Mouse (Mus musculus) intestine, embryonic 14.5 days (tissue): ENCODE data around the gene Fut2. TPM values are rescaled to one million over a fixed set of nuclear protein-coding genes. Genes with fewer than 3 reads are reported as not detected.
"Not testable (repeated sequence)": the region's sequence is repeated elsewhere in the genome, so short reads cannot be mapped to it uniquely, and the experiment has no call there.

Experiments
- ATAC-seq: fragments of 200-750 bp; cut with Nextera tagmentation; replicated peaks from 2 replicates; pipeline ENCODE4 v1.8.0; 2017; ENCODE audit warnings: low read depth, moderate number of reproducible peaks, moderate TSS enrichment, moderate library complexity; ENCODE audit not compliant: low FRiP score, low TSS enrichment
- DNase-seq: peaks from one replicate; pipeline ENCODE4 v3.0.0-alpha.2; 2018; ENCODE audit warnings: low spot score
- H3K27ac ChIP-seq: fragments of 300-500 bp; sonication (generic); 2 replicates; pipeline ENCODE4 v1.5.1; 2014; ENCODE audit warnings: low read depth, mild to moderate bottlenecking, control low read depth
- H3K27me3 ChIP-seq: fragments of 300-500 bp; sonication (generic); replicated peaks from 2 replicates; pipeline ENCODE4 v1.6.1; 2014; ENCODE audit warnings: low read length, control low read depth; ENCODE audit not compliant: control insufficient read depth, insufficient read depth
- H3K36me3 ChIP-seq: fragments of 300-500 bp; sonication (generic); 2 replicates; pipeline ENCODE4 v1.6.1; 2014; ENCODE audit warnings: low read length, control low read depth; ENCODE audit not compliant: control insufficient read depth, insufficient read depth
- H3K4me1 ChIP-seq: fragments of 300-500 bp; sonication (generic); replicated peaks from 2 replicates; pipeline ENCODE4 v1.6.1; 2014; ENCODE audit warnings: low read length, control low read depth, mixed read lengths; ENCODE audit not compliant: control insufficient read depth, insufficient read depth
- H3K4me2 ChIP-seq: fragments of 300-500 bp; sonication (generic); 2 replicates; pipeline ENCODE4 v1.6.1; 2014; ENCODE audit warnings: low read length
- H3K4me3 ChIP-seq: fragments of 300-500 bp; sonication (generic); 2 replicates; pipeline ENCODE4 v1.5.1; 2014; ENCODE audit warnings: low read depth, low read length, control low read depth, mixed read lengths
- H3K9ac ChIP-seq: fragments of 300-500 bp; sonication (generic); 2 replicates; pipeline ENCODE4 v1.6.1; 2014; ENCODE audit warnings: mild to moderate bottlenecking, low read length
- H3K9me3 ChIP-seq: fragments of 300-500 bp; sonication (generic); 2 replicates; pipeline ENCODE4 v1.6.1; 2016; ENCODE audit warnings: low read length, control low read depth; ENCODE audit not compliant: control insufficient read depth
- WGBS: fragments of 180-500 bp; shearing (Covaris S2); extraction: QIAGEN DNeasy Blood & Tissue Kit; methylation state at CpG from one replicate; pipeline ENCODE4 v1.1.7; 2014; 5-methylcytosine and 5-hydroxymethylcytosine counted together
- polyA plus RNA-seq: library from polyadenylated mRNA; unstranded; fragments of >200 nt; fragmentation: Nextera tagmentation; extraction: Ambion mirVana; gene quantifications from 2 replicates; pipeline ENCODE4 v1.2.1, GENCODE M21; 2014

Gene Fut2
- polyA plus RNA-seq, 1 experiment from 2014 or later, result 7.9 TPM

DNA sequence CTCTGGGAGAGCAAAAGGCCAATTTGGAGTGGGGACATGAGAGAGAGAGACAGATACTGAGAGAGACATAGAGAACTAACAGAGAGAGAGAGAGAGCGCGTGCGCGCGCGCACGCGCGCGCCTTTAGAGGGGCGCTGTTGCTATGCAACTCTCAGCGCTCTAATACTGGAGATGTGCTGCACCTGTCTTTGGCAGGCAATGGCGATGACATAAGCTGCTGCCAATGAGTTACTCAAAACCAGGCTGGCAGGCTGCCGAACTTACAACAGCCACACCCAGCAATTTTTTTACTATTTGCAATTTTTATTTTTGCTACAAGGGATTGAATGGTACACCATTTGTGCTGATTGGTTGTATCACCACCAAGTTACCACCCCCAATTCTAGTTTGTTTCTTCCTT lies 1.6 kb upstream of the Fut2 start:
- Histone ChIP-seq H3K27me3 (no peaks in the 10 kb centered on the region), H3K27ac (no peak overlapping the region), H3K4me1 (peaks cover 10% of the 10 kb centered on the region; the same call in 1 of the 2 replicates), H3K4me3 (no peak overlapping the region), H3K9me3 (no peaks in the 10 kb centered on the region), H3K9ac (no peak overlapping the region), H3K36me3 (no peaks in the 10 kb centered on the region), H3K4me2 (no peak overlapping the region)
- ATAC-seq, result no peak
- WGBS, result 73% methylated on average over 14 of the region's 14 CpGs
- no peak for DNase-seq

DNA sequence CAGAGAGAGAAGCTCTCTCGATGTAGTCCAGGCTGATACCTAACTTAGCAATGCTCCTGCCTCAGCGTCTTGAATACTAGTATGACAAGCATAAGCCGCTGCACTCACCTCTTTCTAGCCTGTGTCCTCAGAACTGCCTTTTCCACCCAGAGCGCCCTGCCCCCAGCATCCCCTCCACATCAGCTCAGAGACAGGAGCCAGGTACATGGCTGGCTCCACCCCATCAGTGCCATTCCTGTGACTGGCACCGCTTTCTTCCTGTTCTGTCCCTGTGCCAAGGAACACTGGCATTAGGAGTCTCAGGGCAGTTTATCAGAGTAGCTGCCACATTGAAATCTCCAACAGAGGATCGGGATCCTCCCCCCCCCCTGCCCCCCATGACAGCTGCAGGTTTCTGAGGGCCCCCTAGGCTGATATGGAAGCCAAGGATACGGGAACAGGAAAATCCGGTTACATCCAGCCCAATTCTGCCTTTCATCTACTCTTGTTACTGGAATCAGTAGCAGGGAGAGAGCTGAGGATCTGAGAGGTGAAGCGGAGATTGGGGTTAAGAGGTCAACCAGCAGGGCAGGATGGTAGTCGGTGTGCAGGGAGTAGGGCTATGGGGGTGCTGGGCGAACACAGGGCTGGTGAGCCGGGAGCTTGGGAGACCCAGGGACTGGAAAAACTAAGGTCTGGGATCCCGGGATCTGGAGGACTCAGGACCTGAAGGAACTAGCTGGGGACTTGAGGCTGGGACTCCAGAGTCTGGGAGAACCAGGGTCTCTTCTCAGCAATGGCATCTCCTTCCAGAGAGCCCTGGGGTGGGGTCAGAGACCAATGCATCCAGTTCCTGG lies 673 bp downstream of the Fut2 start:
- no peak overlapping the region for H3K27ac ChIP-seq
- H3K9me3 ChIP-seq, result no peaks in the 10 kb centered on the region
- DNase-seq (peak; percentile 56), ATAC-seq (no peak)
- H3K4me1 ChIP-seq, result peaks cover 10% of the 10 kb centered on the region; the same call in 1 of the 2 replicates
- no peak overlapping the region for H3K9ac ChIP-seq
- no peak overlapping the region; the same call in 1 of the 2 replicates for H3K4me3 ChIP-seq
- H3K4me2 ChIP-seq, result peak overlapping the region; percentile 34
- no peaks in the 10 kb centered on the region for H3K27me3 ChIP-seq
- no peaks in the 10 kb centered on the region for H3K36me3 ChIP-seq
- WGBS, result 42% methylated on average over 13 of the region's 13 CpGs

DNA sequence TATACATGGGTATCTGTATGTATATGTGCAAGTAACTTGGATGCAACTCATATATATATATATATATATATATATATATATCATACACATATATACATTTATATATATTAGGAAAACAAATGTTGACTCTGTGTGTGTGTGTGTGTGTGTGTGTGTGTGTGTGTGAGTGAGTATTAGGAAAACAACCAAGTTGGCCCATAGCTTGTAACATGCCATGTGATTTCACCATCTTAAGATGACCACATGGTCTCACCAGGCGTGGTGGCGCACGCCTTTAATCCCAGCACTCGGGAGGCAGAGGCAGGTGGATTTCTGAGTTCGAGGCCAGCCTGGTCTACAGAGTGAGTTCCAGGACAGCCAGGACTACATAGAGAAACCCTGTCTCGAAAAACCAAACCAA lies 4.5 kb downstream of the Fut2 start:
- H3K4me2 ChIP-seq, H3K9me3 ChIP-seq, H3K27me3 ChIP-seq, H3K9ac ChIP-seq, H3K4me1 ChIP-seq, H3K4me3 ChIP-seq, H3K36me3 ChIP-seq, DNase-seq, ATAC-seq, H3K27ac ChIP-seq: not testable (repeated sequence)
- 91% methylated on average over 6 of the region's 6 CpGs for WGBS

GRCm38 (mm10) chr7:45660746-45661478 lies 5.3 kb downstream of the Fut2 start:
- DNase-seq, result no peak
- Histone ChIP-seq H3K36me3 (no peaks in the 10 kb centered on the region), H3K4me1 (peaks cover 6% of the 10 kb centered on the region; the same call in 1 of the 2 replicates), H3K4me3 (no peak overlapping the region), H3K27ac (no peak overlapping the region), H3K9me3 (no peaks in the 10 kb centered on the region), H3K27me3 (no peaks in the 10 kb centered on the region), H3K4me2 (no peak overlapping the region), H3K9ac (no peak overlapping the region)
- ATAC-seq, result no peak
- WGBS, result 80% methylated on average over 11 of the region's 11 CpGs

- ATAC-seq, result peak; percentile 65
- no peak overlapping the region for H3K4me3 ChIP-seq
- no peak overlapping the region for H3K9ac ChIP-seq
- peak overlapping the region; percentile 30; the same call in 1 of the 2 replicates for H3K4me2 ChIP-seq
- no peaks in the 10 kb centered on the region for H3K36me3 ChIP-seq
- H3K27me3 ChIP-seq, result no peaks in the 10 kb centered on the region
- H3K27ac ChIP-seq, result 0 out of 2 replicates have a peak overlapping the region, but pooled peaks have one; percentile 11
- DNase-seq, result no peak
- 36% methylated on average over 17 of the region's 17 CpGs for WGBS
- no peaks in the 10 kb centered on the region for H3K9me3 ChIP-seq
- peaks cover 3% of the 10 kb centered on the region for H3K4me1 ChIP-seq
These were observed 11.7 kb downstream of the Fut2 start for GRCm38 (mm10) chr7:45654424-45655047.

DNA sequence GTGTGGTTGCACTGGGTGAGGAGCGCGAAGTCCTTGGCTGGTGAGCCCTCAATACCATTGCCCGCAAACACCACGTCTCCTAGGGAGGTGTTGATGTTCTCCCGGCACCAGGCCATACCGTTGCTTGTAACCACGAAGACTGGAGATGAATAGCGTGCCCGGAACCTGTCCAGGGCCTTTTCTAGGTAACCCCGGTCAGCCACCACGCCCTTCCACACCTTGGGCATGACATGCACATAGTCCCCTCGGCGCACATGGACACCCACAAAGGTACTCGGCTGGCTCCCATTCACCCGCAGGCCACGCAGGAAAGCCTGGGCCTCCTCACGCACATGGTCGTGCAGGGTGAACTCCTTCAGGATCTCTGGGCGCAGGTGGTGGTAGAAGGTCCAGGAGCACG lies 15.7 kb downstream of the Fut2 start:
- DNase-seq, H3K27me3 ChIP-seq, H3K9ac ChIP-seq, H3K4me1 ChIP-seq, H3K4me2 ChIP-seq, ATAC-seq, H3K27ac ChIP-seq, H3K4me3 ChIP-seq, H3K36me3 ChIP-seq, H3K9me3 ChIP-seq: not testable (repeated sequence)
- 95% methylated on average over 19 of the region's 20 CpGs for WGBS

- no peak overlapping the region for H3K9ac ChIP-seq
- ATAC-seq, result no peak
- WGBS, result 80% methylated on average over 8 of the region's 8 CpGs
These were observed 16.8 kb downstream of the Fut2 start for GRCm38 (mm10) chr7:45649351-45649750.

GRCm38 (mm10) chr7:45646671-45647070 lies 19.5 kb downstream of the Fut2 start:
- Histone ChIP-seq H3K36me3 (no peaks in the 10 kb centered on the region), H3K4me3 (no peak overlapping the region), H3K9ac (no peak overlapping the region; the same call in 1 of the 2 replicates), H3K9me3 (no peaks in the 10 kb centered on the region), H3K4me1 (peaks cover 19% of the 10 kb centered on the region), H3K27ac (no peak overlapping the region), H3K27me3 (no peaks in the 10 kb centered on the region), H3K4me2 (no peak overlapping the region)
- no peak for ATAC-seq
- no peak for DNase-seq
- WGBS, result 77% methylated on average over 4 of the region's 4 CpGs

More at GRCm38 (mm10) chr7:45649351-45649750, 16.8 kb downstream of the Fut2 start:
- Histone ChIP-seq H3K4me2 (no peak overlapping the region), H3K27me3 (no peaks in the 10 kb centered on the region), H3K27ac (no peak overlapping the region), H3K4me1 (peaks cover 4% of the 10 kb centered on the region), H3K9me3 (no peaks in the 10 kb centered on the region), H3K36me3 (no peaks in the 10 kb centered on the region), H3K4me3 (no peak overlapping the region)
- no peak for DNase-seq
